Mouse (Mus musculus): ENCODE results near the gene Gadl1. TPM values are rescaled to one million over a fixed set of nuclear protein-coding genes. Genes with fewer than 3 reads are reported as not detected.
"Not testable (repeated sequence)": the region's sequence is repeated elsewhere in the genome, so short reads cannot be mapped to it uniquely, and the experiment has no call there.

The Gadl1 gene
- polyA plus RNA-seq, 1 experiment = 0.04 TPM

DNA sequence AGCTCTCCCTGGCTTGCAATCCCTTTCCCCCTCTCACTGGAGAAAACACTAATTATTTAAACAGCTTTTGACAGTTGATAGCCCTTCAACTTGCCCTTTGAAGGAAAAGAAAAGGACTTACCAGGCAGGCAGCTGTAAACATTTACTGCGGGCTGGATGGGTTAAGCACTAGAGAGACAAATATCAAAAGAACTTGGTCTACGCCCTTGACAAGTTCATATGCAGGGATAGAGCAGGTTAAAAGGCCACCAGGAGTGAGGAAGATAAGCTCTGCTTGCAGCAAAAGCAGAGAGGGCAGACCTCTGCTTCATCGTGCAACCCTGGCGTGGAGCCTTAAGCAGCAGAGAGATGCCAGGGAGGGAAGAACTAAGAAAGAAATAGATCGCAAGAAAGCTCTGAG is 123.5 kb downstream of the Gadl1 start:
- no peak for DNase-seq (ENCODE audit: low read depth)
- TF ChIP-seq CTCF (IDR thresholded peaks at IDR 0.05; ENCODE audit: borderline replicate concordance, extremely low read depth, insufficient read depth, insufficient read length) (no peak), POLR2A (IDR thresholded peaks at IDR 0.05; ENCODE audit: borderline replicate concordance, extremely low read depth, insufficient read depth, insufficient read length, poor library complexity, severe bottlenecking) (no peak)

DNA sequence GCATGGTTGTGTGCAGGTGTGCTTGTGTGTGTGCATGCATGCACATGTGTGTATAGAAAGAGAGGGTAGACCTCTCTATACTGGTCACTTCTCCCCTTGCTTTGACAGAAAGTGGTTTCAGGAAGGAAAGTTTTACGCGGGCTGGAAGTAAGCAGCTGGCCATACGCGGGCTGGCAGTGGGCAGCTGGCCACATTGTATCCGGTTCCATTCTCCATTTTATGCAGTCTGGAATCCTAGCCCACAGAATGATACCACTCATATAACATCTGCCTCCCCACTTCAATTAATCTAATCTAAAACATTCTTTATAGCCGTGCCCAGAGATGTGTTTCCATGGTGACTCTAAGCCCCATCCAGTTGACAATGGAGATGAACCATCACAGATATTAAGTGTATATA is 129.0 kb downstream of the Gadl1 start:
- DNase-seq (ENCODE audit: low read depth) = peak; percentile 21
- TF ChIP-seq POLR2A (IDR thresholded peaks at IDR 0.05; ENCODE audit: borderline replicate concordance, extremely low read depth, insufficient read depth, insufficient read length, poor library complexity, severe bottlenecking) = no peak
- TF ChIP-seq CTCF (IDR thresholded peaks at IDR 0.05; ENCODE audit: borderline replicate concordance, extremely low read depth, insufficient read depth, insufficient read length) = no peak

DNA sequence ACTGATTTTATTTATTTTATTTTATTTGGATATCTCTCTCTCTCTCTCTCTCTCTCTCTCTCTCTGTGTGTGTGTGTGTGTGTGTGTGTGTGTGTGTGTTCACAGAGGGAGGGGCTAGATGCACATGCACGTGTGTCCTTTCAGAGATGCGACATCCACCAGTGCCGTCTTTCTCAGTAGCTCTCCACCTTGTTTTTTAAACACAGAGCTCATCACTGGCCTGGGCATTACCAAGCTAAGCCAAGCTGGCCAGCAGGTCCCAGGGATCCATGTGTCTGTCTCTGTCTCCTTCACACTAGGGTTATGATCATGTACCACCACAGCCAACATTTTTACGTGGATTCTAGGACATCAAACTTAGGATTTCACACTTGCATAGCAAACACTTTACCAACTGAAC is 130.7 kb downstream of the Gadl1 start:
- DNase-seq (ENCODE audit: low read depth) = no peak
- TF ChIP-seq POLR2A (IDR thresholded peaks at IDR 0.05; ENCODE audit: borderline replicate concordance, extremely low read depth, insufficient read depth, insufficient read length, poor library complexity, severe bottlenecking) = no peak
- TF ChIP-seq CTCF (IDR thresholded peaks at IDR 0.05; ENCODE audit: borderline replicate concordance, extremely low read depth, insufficient read depth, insufficient read length) = no peak

DNA sequence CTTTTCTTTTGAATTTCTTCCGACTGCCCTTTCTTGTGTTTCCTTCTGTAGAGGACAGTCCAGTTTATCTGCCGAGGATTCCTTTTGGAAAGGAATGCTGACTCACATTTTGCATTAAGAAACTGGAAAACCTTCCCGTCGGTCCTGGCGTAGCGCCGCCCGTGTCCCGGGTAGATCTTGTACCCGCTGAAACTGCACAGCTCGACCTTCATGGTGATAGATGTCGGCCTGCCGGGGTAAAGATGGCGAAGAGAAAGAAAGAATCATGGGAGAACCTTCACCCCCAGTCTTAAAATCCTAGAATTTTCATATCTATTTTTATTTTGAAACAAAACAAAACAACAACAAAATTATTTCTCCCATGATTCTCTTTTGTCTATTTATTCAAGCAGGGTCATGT is 131.6 kb downstream of the Gadl1 start:
- not testable (repeated sequence) for DNase-seq (ENCODE audit: low read depth)

DNA sequence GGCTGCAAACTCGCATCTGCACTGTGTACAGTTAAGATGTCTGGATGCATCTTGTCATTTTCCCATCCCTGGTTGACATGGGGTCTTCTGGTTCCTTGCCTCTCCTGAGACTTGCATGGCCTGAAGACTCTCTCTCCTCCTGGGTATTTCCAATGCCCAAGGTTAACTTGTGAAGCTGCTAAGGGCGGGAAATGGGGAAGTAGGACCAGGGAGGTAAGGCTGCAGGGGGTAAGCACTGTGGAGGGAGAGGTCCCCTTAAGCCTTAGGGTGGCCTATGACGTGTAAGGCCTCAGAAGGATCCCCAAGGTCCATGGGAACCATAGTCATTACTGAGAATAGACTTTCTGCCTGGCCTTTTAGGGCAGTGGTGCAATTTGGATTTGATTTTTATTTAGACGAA is 132.1 kb downstream of the Gadl1 start:
- no peak for DNase-seq (ENCODE audit: low read depth)
- no peak for TF ChIP-seq POLR2A (IDR thresholded peaks at IDR 0.05; ENCODE audit: borderline replicate concordance, extremely low read depth, insufficient read depth, insufficient read length, poor library complexity, severe bottlenecking)
- TF ChIP-seq CTCF (IDR thresholded peaks at IDR 0.05; ENCODE audit: borderline replicate concordance, extremely low read depth, insufficient read depth, insufficient read length) = no peak

DNA sequence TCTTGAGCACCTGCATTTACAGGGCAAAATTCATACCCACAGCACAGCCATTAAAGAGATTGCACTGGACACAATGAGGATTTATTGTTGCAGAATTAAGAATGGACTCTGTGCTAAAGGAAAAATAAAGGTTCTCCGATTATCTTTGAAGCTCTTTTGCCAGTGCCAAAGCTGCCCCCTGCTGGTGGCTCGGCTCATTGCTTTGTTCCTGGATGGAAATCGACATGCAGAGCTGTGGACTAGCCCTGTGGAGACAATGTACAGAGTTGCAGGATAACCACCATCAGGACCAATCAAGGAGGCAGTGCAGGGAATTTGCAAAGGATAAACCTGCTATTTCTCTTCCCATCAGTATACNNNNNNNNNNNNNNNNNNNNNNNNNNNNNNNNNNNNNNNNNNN is 132.5 kb downstream of the Gadl1 start:
- no peak for TF ChIP-seq POLR2A (IDR thresholded peaks at IDR 0.05; ENCODE audit: borderline replicate concordance, extremely low read depth, insufficient read depth, insufficient read length, poor library complexity, severe bottlenecking)
- TF ChIP-seq CTCF (IDR thresholded peaks at IDR 0.05; ENCODE audit: borderline replicate concordance, extremely low read depth, insufficient read depth, insufficient read length) = peak; percentile 94
- peak; percentile 90 for DNase-seq (ENCODE audit: low read depth)

DNA sequence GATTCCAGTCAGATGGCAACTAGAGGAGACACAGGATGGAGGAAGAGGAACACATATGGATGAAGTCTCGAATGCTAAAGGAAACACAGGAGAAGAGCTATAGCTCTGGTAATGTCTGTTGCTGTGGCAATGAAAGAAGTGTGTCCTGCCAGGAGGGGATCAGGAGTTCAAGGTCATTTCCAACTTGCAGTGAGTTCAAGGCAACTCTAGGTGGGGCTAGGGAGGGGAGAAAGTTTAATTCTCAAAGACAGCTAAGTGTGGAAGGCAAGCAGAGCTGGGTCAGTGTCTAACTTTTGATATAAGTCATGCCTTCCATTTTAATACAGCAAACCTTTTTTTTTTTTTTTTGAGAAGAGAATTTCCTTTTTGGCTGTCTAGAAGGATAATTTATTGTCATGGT is 140.7 kb downstream of the Gadl1 start:
- no peak for TF ChIP-seq POLR2A (IDR thresholded peaks at IDR 0.05; ENCODE audit: borderline replicate concordance, extremely low read depth, insufficient read depth, insufficient read length, poor library complexity, severe bottlenecking)
- no peak for TF ChIP-seq CTCF (IDR thresholded peaks at IDR 0.05; ENCODE audit: borderline replicate concordance, extremely low read depth, insufficient read depth, insufficient read length)
- DNase-seq (ENCODE audit: low read depth) = no peak

DNA sequence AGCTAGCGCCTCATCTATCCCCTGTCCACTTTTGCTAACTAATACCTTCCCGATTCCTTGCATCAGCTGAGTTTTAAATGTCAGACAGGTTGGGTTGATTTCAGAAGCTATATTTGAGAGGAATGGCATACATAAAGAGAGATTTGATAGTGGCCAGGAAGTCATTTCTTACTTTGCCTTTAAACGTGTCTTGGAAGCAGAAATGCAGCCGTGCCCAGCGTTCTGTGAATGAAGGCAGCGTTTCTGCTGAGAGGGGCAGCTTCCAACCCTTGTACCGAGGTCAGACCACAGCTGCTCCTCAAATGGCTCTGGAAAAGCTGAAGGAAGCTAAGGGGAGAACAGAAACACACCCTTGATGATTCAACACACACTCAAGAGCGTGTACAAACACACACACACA is 144.7 kb downstream of the Gadl1 start:
- no peak for DNase-seq (ENCODE audit: low read depth)
- TF ChIP-seq POLR2A (IDR thresholded peaks at IDR 0.05; ENCODE audit: borderline replicate concordance, extremely low read depth, insufficient read depth, insufficient read length, poor library complexity, severe bottlenecking) (no peak), CTCF (IDR thresholded peaks at IDR 0.05; ENCODE audit: borderline replicate concordance, extremely low read depth, insufficient read depth, insufficient read length) (no peak)

DNA sequence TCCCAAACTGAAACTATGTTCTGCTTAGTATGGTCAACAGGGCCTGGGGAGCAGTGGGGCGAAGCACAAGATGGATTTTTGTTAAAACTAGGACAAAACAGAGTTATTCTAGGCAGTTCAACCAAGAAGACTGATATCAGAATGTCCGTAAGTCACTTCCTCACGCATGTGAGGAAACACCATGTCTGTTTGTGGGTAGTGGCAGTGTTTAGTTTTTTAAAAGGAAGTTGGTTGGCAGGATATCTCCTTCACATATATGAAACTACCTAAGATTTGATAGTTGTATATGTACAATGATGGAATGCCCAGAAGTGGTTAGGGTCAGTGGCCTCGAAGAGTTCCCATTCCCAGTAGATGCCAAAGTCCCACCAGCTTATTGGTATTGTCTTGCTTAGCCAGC is 149.2 kb downstream of the Gadl1 start:
- no peak for DNase-seq (ENCODE audit: low read depth)

GRCm38 (mm10) chr9:116059156-116059555 is 149.9 kb downstream of the Gadl1 start:
- DNase-seq (ENCODE audit: low read depth) = peak; percentile 47

More for the DNA sequence above, 149.2 kb downstream of the Gadl1 start:
- TF ChIP-seq CTCF (IDR thresholded peaks at IDR 0.05; ENCODE audit: borderline replicate concordance, extremely low read depth, insufficient read depth, insufficient read length) = no peak

GRCm38 (mm10) chr9:116060691-116061090 is 151.4 kb downstream of the Gadl1 start:
- DNase-seq (ENCODE audit: low read depth) = peak; percentile 46
- TF ChIP-seq POLR2A (IDR thresholded peaks at IDR 0.05; ENCODE audit: borderline replicate concordance, extremely low read depth, insufficient read depth, insufficient read length, poor library complexity, severe bottlenecking) (no peak), CTCF (IDR thresholded peaks at IDR 0.05; ENCODE audit: borderline replicate concordance, extremely low read depth, insufficient read depth, insufficient read length) (peak; percentile 58; the same call in 1 of the 2 replicates)

More at GRCm38 (mm10) chr9:116059156-116059555, 149.9 kb downstream of the Gadl1 start:
- TF ChIP-seq POLR2A (IDR thresholded peaks at IDR 0.05; ENCODE audit: borderline replicate concordance, extremely low read depth, insufficient read depth, insufficient read length, poor library complexity, severe bottlenecking) (no peak), CTCF (IDR thresholded peaks at IDR 0.05; ENCODE audit: borderline replicate concordance, extremely low read depth, insufficient read depth, insufficient read length) (peak; percentile 44; the same call in 1 of the 2 replicates)

GRCm38 (mm10) chr9:116064774-116065173 is 155.5 kb downstream of the Gadl1 start:
- TF ChIP-seq CTCF (IDR thresholded peaks at IDR 0.05; ENCODE audit: borderline replicate concordance, extremely low read depth, insufficient read depth, insufficient read length) (no peak), POLR2A (IDR thresholded peaks at IDR 0.05; ENCODE audit: borderline replicate concordance, extremely low read depth, insufficient read depth, insufficient read length, poor library complexity, severe bottlenecking) (no peak)
- DNase-seq (ENCODE audit: low read depth) = no peak

DNA sequence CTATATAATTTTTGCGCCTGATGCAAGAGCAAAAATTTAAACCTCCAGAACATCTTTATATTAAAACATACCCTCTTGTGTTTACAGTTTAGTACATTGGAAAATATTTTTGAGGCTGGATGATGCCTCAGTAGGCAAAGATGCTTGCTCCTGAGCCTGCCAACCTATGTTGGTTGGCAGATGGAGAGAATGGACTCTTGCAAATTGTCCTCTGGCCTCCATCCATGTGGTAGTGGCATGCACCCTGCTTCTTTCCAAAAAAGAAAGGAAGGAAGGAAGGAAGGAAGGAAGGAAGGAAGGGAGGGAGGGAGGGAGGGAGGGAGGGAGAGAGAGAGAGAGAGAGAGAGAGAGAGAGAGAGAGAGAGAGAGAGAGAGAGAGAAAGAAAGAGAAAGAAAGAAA is 162.3 kb downstream of the Gadl1 start:
- not testable (repeated sequence) for DNase-seq (ENCODE audit: low read depth)

Measured in brain, embryonic 14.5 days (tissue).